Mouse (Mus musculus) heart, postnatal 14 days (tissue): ENCODE results near the gene Coro1b. TPM values are rescaled to one million over a fixed set of nuclear protein-coding genes. Genes with fewer than 3 reads are reported as not detected.

Experiments used
- DNase-seq, 2 experiments: peaks; one replicate each; pipeline ENCODE4 v3.0.0; 2021 to 2022
- intact Hi-C: fragments of 180-260 bp; cut with DNase I; formaldehyde crosslinking; loops from one replicate; pipeline ENCODE4 v1.15.1; 2025
- total RNA-seq, 2 experiments: library from RNA; stranded (reverse); gene quantifications; 2 replicates each; pipeline ENCODE4 v1.2.3; 2021

The Coro1b gene
- total RNA-seq, 2 experiments from 2014 or later = 61.9 to 70.9 TPM

- intact Hi-C loops = no loop called here
- no peak for DNase-seq
Observed at GRCm38 (mm10) chr19:4137913-4138312, 10.5 kb upstream of the Coro1b start.

- intact Hi-C loops = no loop called here
- DNase-seq = no peak
Observed at GRCm38 (mm10) chr19:4139446-4139845, 9.0 kb upstream of the Coro1b start, which contains the start of gene Gpr152. Gpr152 (plus strand) TSS chr19:4139787.

- DNase-seq = no peak
- intact Hi-C loops = no loop called here
Observed at GRCm38 (mm10) chr19:4140147-4140546, 8.3 kb upstream of the Coro1b start.

- DNase-seq = no peak
- intact Hi-C loops = no loop called here
Observed at GRCm38 (mm10) chr19:4142416-4143173, 5.8 kb upstream of the Coro1b start.

GRCm38 (mm10) chr19:4143759-4144268, 4.6 kb upstream of the Coro1b start, which contains the start of gene Cabp4:
Cabp4 (minus strand) TSS chr19:4144033.
- intact Hi-C loops = no loop called here
- no peak for DNase-seq

- DNase-seq = peak in 1 of 2 experiments; percentile 51
- intact Hi-C loops = no loop called here
Observed at GRCm38 (mm10) chr19:4144550-4145498, 3.6 kb upstream of the Coro1b start.

- intact Hi-C loops = no loop called here
Observed at GRCm38 (mm10) chr19:4145936-4146335, 2.5 kb upstream of the Coro1b start.

GRCm38 (mm10) chr19:4146366-4147021, 1.9 kb upstream of the Coro1b start:
- DNase-seq = no peak
- intact Hi-C loops = no loop called here

More at GRCm38 (mm10) chr19:4145936-4146335, 2.5 kb upstream of the Coro1b start:
- DNase-seq = no peak

GRCm38 (mm10) chr19:4147022-4147405, 1.4 kb upstream of the Coro1b start:
- no peak for DNase-seq
- intact Hi-C loops = no loop called here

GRCm38 (mm10) chr19:4147782-4148490, 483 bp upstream of the Coro1b start:
- intact Hi-C loops = loop anchor here (2.0 kb wide), 1 partner anchor 15 kb away; the partner anchor contains the start of gene Rps6kb2
- DNase-seq = no peak

- intact Hi-C loops = loop anchor here (2.0 kb wide), 1 partner anchor 14 kb away; the partner anchor contains the start of gene Rps6kb2
Observed at GRCm38 (mm10) chr19:4148819-4149218, 400 bp downstream of the Coro1b start.

GRCm38 (mm10) chr19:4149283-4149682, 864 bp downstream of the Coro1b start:
- no peak for DNase-seq
- intact Hi-C loops = loop anchor here (2.0 kb wide), 1 partner anchor 14 kb away; the partner anchor contains the start of gene Rps6kb2

More at GRCm38 (mm10) chr19:4148819-4149218, 400 bp downstream of the Coro1b start:
- no peak for DNase-seq

- intact Hi-C loops = loop anchor here (2.0 kb wide), 1 partner anchor 13 kb away; the partner anchor contains the start of gene Rps6kb2
- no peak for DNase-seq
Observed at GRCm38 (mm10) chr19:4149764-4150461, 1.5 kb downstream of the Coro1b start.

- intact Hi-C loops = no loop called here
Observed at GRCm38 (mm10) chr19:4150567-4151487, 2.4 kb downstream of the Coro1b start.

GRCm38 (mm10) chr19:4151488-4151860, 3.1 kb downstream of the Coro1b start:
- intact Hi-C loops = no loop called here
- no peak for DNase-seq

More at GRCm38 (mm10) chr19:4150567-4151487, 2.4 kb downstream of the Coro1b start:
- DNase-seq = no peak

- intact Hi-C loops = no loop called here
- no peak for DNase-seq
Observed at GRCm38 (mm10) chr19:4151898-4152297, 3.5 kb downstream of the Coro1b start.

- no peak for DNase-seq
- intact Hi-C loops = no loop called here
Observed at GRCm38 (mm10) chr19:4152445-4153231, 4.2 kb downstream of the Coro1b start.
